Mouse (Mus musculus) cerebellum, adult 2 months (tissue): ENCODE results near the gene Myocd. TPM values are rescaled to one million over a fixed set of nuclear protein-coding genes. Genes with fewer than 3 reads are reported as not detected.
A peak's percentile ranks its signal among the peaks of the same experiment; 100 is the strongest.

Experiments used
- DNase-seq, 2 experiments: peaks; one replicate each; pipeline ENCODE4 v3.0.0; 2021
- H3K27ac ChIP-seq: fragments of 200-500 bp; 2 replicates; pipeline ENCODE4 v1.5.1; 2012; ENCODE audit warnings: low read length, control low read depth, inconsistent platforms; ENCODE audit not compliant: insufficient read depth
- H3K27me3 ChIP-seq: fragments of 200-500 bp; 2 replicates; pipeline ENCODE4 v1.6.1; 2012; ENCODE audit warnings: inconsistent platforms, mild to moderate bottlenecking, low read length, moderate library complexity; ENCODE audit not compliant: control insufficient read depth, insufficient read depth
- H3K4me1 ChIP-seq: fragments of 200-500 bp; 2 replicates; pipeline ENCODE4 v1.6.1; 2011; ENCODE audit warnings: low read length; ENCODE audit not compliant: control insufficient read depth, insufficient read depth
- H3K4me3 ChIP-seq: fragments of 200-500 bp; replicated peaks from 2 replicates; pipeline ENCODE3; 2011; ENCODE audit warnings: mild to moderate bottlenecking, low read depth, low read length, control low read depth; ENCODE audit not compliant: insufficient read depth
- CTCF ChIP-seq: fragments of 200-500 bp; IDR thresholded peaks from 2 replicates; pipeline ENCODE4 v1.5.1; 2011; ENCODE audit warnings: low read depth, mild to moderate bottlenecking, control low read depth, low read length, moderate library complexity, borderline replicate concordance; ENCODE audit not compliant: insufficient read depth
- POLR2A ChIP-seq: fragments of 200-500 bp; IDR thresholded peaks from 2 replicates; pipeline ENCODE4 v1.6.1; 2011; ENCODE audit warnings: low read length, control low read depth, borderline replicate concordance; ENCODE audit not compliant: insufficient read depth
- WGBS: fragments of 180-500 bp; shearing (Covaris S2); methylation state at CpG from one replicate; pipeline ENCODE4 v1.1.7; 2018; 5-methylcytosine and 5-hydroxymethylcytosine counted together
- polyA plus RNA-seq: library from polyadenylated mRNA; depleted of rRNA; stranded (reverse); fragments of >200 nt; gene quantifications from 2 replicates; pipeline ENCODE4 v1.2.3, GENCODE M21; 2012

Gene Myocd
- polyA plus RNA-seq, 1 experiment, result 0.13 TPM

DNA sequence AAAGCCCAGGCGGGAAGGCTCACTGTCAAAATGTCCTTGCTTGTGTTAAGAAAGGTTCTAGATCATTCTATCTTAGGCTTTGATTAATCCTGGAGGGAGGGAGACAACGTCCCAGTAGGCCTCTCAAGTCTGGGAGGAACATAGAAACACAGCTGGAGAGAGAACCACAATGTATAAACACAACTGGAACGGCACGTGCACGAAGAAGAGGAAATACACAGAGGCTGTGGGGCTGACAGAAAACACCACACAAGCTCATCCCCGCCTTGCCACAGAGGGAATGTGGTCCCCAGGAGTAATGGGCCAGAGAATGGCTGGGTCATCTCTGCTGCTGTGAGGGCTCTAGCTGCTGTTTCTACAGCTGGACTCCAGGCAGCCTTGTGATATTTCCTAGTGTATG, 58.1 kb downstream of the Myocd start:
- Histone ChIP-seq H3K27me3 (no peaks in the 10 kb centered on the region), H3K4me1 (no peaks in the 10 kb centered on the region), H3K27ac (no peak overlapping the region), H3K4me3 (no peak overlapping the region)
- no peak for DNase-seq
- TF ChIP-seq POLR2A, result no peak
- TF ChIP-seq CTCF, result no peak
- 83% methylated on average over 6 of the region's 6 CpGs for WGBS

DNA sequence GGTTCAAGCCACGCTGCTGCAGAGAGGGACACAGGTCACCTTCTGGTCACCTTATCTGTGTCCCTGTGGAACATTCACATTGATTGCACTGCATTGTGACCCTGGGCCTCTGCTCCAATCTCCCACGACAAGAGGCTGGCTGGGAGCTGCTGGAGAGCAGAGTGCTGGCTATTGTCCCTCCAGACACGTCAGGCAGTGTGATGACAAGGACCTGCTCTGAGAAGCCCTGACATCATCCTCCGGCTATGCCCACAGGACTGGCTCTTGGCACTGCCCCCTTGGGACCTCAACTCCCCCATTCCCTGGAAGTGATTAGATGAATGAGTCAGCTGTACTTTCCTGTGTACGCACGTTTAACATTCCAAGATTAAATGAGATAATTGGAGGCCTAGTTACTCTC, 60.3 kb downstream of the Myocd start:
- H3K27ac ChIP-seq, result no peak overlapping the region
- TF ChIP-seq POLR2A (no peak), CTCF (no peak)
- DNase-seq, result no peak
- no peaks in the 10 kb centered on the region for H3K27me3 ChIP-seq
- 59% methylated on average over 6 of the region's 6 CpGs for WGBS
- no peaks in the 10 kb centered on the region for H3K4me1 ChIP-seq
- H3K4me3 ChIP-seq, result no peak overlapping the region

DNA sequence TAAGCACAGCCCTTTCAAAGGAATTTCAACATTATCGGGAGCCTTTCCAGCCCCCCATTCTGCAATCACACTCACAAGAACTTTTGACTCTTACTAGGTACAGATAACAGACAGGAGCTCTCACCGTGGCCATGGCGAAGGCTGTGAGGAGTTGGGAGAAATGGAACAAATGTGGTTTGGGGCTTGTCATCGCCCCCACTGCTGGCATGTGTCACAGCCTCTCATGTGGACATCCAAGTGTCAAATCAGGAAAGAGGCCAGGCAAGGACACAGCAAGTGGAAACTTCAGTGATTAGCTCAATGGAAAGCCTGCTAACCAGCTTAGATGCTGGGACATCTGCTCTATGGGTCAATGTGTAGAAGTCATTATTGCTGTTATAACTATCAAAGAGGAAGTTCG, 64.5 kb downstream of the Myocd start:
- 55% methylated on average over 5 of the region's 5 CpGs for WGBS
- no peak overlapping the region for H3K4me3 ChIP-seq
- H3K4me1 ChIP-seq, result no peaks in the 10 kb centered on the region
- no peak for DNase-seq
- no peak for TF ChIP-seq POLR2A
- no peak for TF ChIP-seq CTCF
- H3K27me3 ChIP-seq, result no peaks in the 10 kb centered on the region
- no peak overlapping the region for H3K27ac ChIP-seq

GRCm38 (mm10) chr11:65204651-65205050, 65.1 kb downstream of the Myocd start:
- TF ChIP-seq POLR2A (no peak), CTCF (no peak)
- Histone ChIP-seq H3K4me3 (no peak overlapping the region), H3K27me3 (no peaks in the 10 kb centered on the region), H3K27ac (no peak overlapping the region), H3K4me1 (no peaks in the 10 kb centered on the region)
- WGBS, result 30% methylated on average over 13 of the region's 13 CpGs
- DNase-seq, result no peak

DNA sequence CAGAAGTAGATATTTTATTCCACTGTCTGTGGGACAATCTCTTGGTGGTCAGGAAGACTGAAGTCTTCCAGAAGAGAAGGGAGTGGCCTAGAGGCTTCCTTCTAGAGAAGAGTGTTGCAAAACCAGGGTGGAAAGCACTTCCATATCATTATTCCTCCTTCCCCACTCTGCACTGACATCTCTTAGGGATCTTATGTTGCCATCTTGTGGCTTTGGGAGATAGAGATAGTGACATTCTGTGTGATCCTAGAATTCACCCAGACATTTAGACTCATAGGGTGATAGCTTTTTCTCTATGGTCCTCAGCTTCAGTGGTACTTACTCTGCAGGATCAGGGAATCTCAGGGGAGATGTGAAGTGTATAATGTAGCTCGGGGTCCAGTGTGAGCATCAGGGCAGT, 66.8 kb downstream of the Myocd start:
- DNase-seq, result no peak
- H3K27ac ChIP-seq, result no peak overlapping the region
- no peaks in the 10 kb centered on the region for H3K4me1 ChIP-seq
- TF ChIP-seq CTCF (no peak), POLR2A (no peak)
- H3K4me3 ChIP-seq, result no peak overlapping the region
- H3K27me3 ChIP-seq, result no peaks in the 10 kb centered on the region
- WGBS, result 81% methylated on average over 1 of the region's 1 CpGs

- Histone ChIP-seq H3K4me3 (no peak overlapping the region), H3K27ac (no peak overlapping the region), H3K27me3 (no peaks in the 10 kb centered on the region), H3K4me1 (no peaks in the 10 kb centered on the region)
- DNase-seq, result no peak
- TF ChIP-seq POLR2A (no peak), CTCF (no peak)
- 42% methylated on average over 5 of the region's 5 CpGs for WGBS
Measured at GRCm38 (mm10) chr11:65202236-65202635, 67.6 kb downstream of the Myocd start.

DNA sequence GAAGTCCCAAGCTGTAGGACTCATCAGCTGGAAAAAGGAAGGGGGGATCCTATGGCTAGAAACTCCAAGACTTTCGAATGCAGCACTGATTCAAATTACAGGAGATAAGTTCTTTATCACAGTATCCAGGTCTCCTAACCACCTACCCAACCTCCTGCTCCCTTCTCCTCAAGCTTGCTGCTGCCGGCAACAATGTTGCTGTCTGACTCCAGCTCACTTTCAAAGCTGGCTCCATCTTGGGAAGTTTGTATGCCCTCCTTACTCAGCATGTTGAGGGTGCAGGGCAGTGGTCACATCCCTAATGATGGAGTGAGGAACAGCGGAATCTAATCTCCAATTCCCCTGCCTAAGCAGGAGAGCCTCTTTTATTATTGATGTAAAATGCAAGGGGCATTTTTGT, 71.8 kb downstream of the Myocd start:
- WGBS, result 89% methylated on average over 3 of the region's 3 CpGs

DNA sequence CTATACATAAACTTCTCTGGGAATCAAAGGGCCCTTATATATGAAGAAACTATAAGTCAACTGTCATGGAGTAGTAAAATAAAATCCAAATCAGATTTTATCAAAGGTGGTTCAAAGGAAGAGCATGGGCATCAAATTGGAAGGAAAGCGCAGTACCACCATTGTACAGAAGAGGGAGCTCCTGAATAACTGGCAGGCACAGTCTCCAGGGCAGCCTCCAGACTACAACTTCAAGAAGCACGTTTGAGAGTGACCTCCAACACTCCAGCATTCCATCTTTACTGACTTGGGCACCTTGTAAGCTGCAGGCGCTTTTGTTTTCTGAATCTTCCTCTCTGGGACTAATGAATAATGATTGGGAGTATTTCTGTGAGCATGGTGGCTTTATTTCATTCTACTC, 72.5 kb downstream of the Myocd start:
- DNase-seq, result peak; percentile 67 to 71
- Histone ChIP-seq H3K27me3 (no peaks in the 10 kb centered on the region), H3K27ac (no peak overlapping the region), H3K4me3 (no peak overlapping the region), H3K4me1 (no peaks in the 10 kb centered on the region)
- WGBS, result 5% methylated on average over 3 of the region's 3 CpGs
- TF ChIP-seq POLR2A (no peak), CTCF (peak; percentile 88)

More for the DNA sequence above, 71.8 kb downstream of the Myocd start:
- no peak for DNase-seq
- Histone ChIP-seq H3K4me1 (no peaks in the 10 kb centered on the region), H3K4me3 (no peak overlapping the region), H3K27ac (no peak overlapping the region), H3K27me3 (no peaks in the 10 kb centered on the region)
- TF ChIP-seq CTCF (no peak), POLR2A (no peak)

- H3K4me1 ChIP-seq, result no peaks in the 10 kb centered on the region
- WGBS, result 82% methylated on average over 12 of the region's 12 CpGs
- no peak overlapping the region for H3K27ac ChIP-seq
- DNase-seq, result no peak
- no peaks in the 10 kb centered on the region for H3K27me3 ChIP-seq
- TF ChIP-seq POLR2A, result no peak
- no peak for TF ChIP-seq CTCF
- H3K4me3 ChIP-seq, result no peak overlapping the region
Measured at GRCm38 (mm10) chr11:65186974-65187373, 82.8 kb downstream of the Myocd start.
